Mouse (Mus musculus) 416B (cell line): ENCODE data around the gene Zbtb7a.

Experiments used
- DNase-seq: peaks from one replicate; pipeline ENCODE4 v3.0.0; 2011; ENCODE audit warnings: low read depth

Gene Zbtb7a

GRCm38 (mm10) chr10:81134966-81135681 is at the start of gene Zbtb7a:
Gene Zbtb7a (plus strand): TSS chr10:81135220.
- peak; percentile 49 for DNase-seq

- peak; percentile 80 for DNase-seq
Measured at GRCm38 (mm10) chr10:81087021-81087420, 48.0 kb upstream of the Zbtb7a start.

- no peak for DNase-seq
Measured at GRCm38 (mm10) chr10:81089216-81089615, 45.8 kb upstream of the Zbtb7a start.

- DNase-seq = no peak
Measured at GRCm38 (mm10) chr10:81090621-81091020, 44.4 kb upstream of the Zbtb7a start.

GRCm38 (mm10) chr10:81092465-81093250 is 42.4 kb upstream of the Zbtb7a start:
- DNase-seq = no peak

- DNase-seq = no peak
Measured at GRCm38 (mm10) chr10:81094931-81095678, 39.9 kb upstream of the Zbtb7a start.

- peak; percentile 98 for DNase-seq
Measured at GRCm38 (mm10) chr10:81105565-81106112, 29.4 kb upstream of the Zbtb7a start, which contains the start of gene Map2k2. Gene Map2k2 (plus strand): TSS chr10:81105915.

- DNase-seq = peak; percentile 88
Measured at GRCm38 (mm10) chr10:81106113-81106721, 28.8 kb upstream of the Zbtb7a start.

GRCm38 (mm10) chr10:81112946-81113345 is 22.1 kb upstream of the Zbtb7a start:
- DNase-seq = peak; percentile 39

- no peak for DNase-seq
Measured at GRCm38 (mm10) chr10:81119625-81120024, 15.4 kb upstream of the Zbtb7a start.

GRCm38 (mm10) chr10:81120650-81121049 is 14.4 kb upstream of the Zbtb7a start:
- DNase-seq = no peak

- DNase-seq = no peak
Measured at GRCm38 (mm10) chr10:81122889-81123288, 12.1 kb upstream of the Zbtb7a start.

GRCm38 (mm10) chr10:81123500-81123899 is 11.5 kb upstream of the Zbtb7a start:
- no peak for DNase-seq

- peak; percentile 94 for DNase-seq
Measured at GRCm38 (mm10) chr10:81134181-81134587, 836 bp upstream of the Zbtb7a start.

- DNase-seq = peak; percentile 86
Measured at GRCm38 (mm10) chr10:81135831-81136705, 1.0 kb downstream of the Zbtb7a start.

- DNase-seq = no peak
Measured at GRCm38 (mm10) chr10:81136706-81137231, 1.7 kb downstream of the Zbtb7a start.

- DNase-seq = peak; percentile 99
Measured at GRCm38 (mm10) chr10:81137252-81138130, 2.5 kb downstream of the Zbtb7a start.

GRCm38 (mm10) chr10:81138131-81138782 is 3.2 kb downstream of the Zbtb7a start:
- DNase-seq = peak; percentile 85
